Mouse (Mus musculus): Measurements from ENCODE around the gene Grm7. TPM values are rescaled to one million over a fixed set of nuclear protein-coding genes. Genes with fewer than 3 reads are reported as not detected.

Gene Grm7
- total RNA-seq (2023), result not detected

GRCm38 (mm10) chr6:110645411-110646361, at the start of gene Grm7:
Gene Grm7 (plus strand): TSS chr6:110645581.

